Mouse (Mus musculus): Measurements from ENCODE around the gene Ret.

DNA sequence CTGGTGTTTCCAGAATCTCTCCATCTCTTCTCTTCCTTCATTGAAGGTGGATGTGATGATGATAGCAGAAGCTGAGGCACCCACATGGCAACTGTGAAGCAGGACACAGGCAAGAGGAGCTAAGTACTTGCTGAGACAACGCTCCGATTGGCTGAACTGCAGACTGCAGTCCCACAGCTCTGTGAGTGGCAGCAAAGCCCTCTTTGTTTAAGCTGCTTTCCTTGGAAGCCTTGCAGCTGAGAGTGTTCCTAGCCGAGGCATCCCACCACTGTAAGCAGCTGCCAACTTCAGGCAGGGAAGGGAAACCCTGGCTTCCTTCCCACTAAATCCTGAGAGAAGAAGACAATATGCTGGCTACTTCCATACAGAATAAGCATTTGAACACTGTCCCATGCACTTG lies 28.6 kb upstream of the Ret start:
- TF ChIP-seq CTCF (IDR thresholded peaks at IDR 0.05; ENCODE audit: borderline replicate concordance, extremely low read depth, insufficient read depth, insufficient read length) (no peak), POLR2A (IDR thresholded peaks at IDR 0.05; ENCODE audit: borderline replicate concordance, extremely low read depth, insufficient read depth, insufficient read length, poor library complexity, severe bottlenecking) (no peak)
